Mouse (Mus musculus) G1E (cell line): ENCODE measurements around the gene Rsu1.

Experiments used
- CTCF ChIP-seq: IDR thresholded peaks from 2 replicates; pipeline ENCODE4 v1.5.1; 2012; ENCODE audit warnings: low read depth, low read length, inconsistent platforms, mixed read lengths
- GATA1 ChIP-seq: IDR thresholded peaks from 2 replicates; pipeline ENCODE4 v1.6.1; 2012; ENCODE audit warnings: borderline replicate concordance, low read length, inconsistent platforms, mixed read lengths
- GATA2 ChIP-seq: IDR thresholded peaks from 2 replicates; pipeline ENCODE4 v1.6.1; 2012; ENCODE audit warnings: low read depth, low read length, inconsistent platforms, borderline replicate concordance
- POLR2AphosphoS5 ChIP-seq: IDR thresholded peaks from 2 replicates; pipeline ENCODE4 v1.6.1; 2012; ENCODE audit warnings: low read depth, low read length, inconsistent platforms; ENCODE audit not compliant: insufficient replicate concordance
- TAL1 ChIP-seq: conservative IDR thresholded peaks from 2 replicates; pipeline ENCODE4 v1.6.1; 2012; ENCODE audit warnings: low read depth, low read length, inconsistent platforms, mixed read lengths

DNA sequence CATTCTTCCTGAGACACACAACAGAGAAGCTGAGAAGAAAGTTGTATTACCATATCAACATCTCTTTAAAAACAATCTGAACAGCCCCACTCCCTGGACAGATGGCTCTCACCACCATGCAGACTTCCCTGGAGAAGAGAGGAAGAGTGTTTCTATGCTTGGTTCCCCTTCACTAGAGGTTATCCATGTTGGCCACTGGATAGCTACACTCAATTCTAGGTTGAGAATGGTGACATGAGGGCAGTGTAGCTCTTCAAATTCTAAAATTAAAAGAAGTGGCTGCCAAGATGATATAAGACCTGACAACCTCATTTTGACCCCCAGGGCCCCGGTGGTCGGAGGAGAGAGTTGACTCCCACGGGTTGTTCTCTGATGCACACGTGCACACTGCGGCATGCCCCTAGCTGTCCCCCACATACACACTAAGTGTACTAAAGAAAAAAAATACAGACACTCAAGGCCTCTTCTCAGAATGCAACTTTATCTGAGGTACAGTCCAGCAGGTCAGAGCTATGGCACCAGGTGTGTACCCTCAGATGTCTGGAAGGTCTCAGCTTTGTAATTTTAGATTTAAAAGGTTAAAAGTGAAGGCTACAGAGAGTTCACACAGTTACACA, 179.7 kb downstream of the Rsu1 start:
- TF ChIP-seq CTCF (no peak), GATA2 (no peak), GATA1 (no peak), POLR2AphosphoS5 (no peak), TAL1 (no peak)
